Mouse (Mus musculus): ENCODE measurements around the gene Olfr1306.

The Olfr1306 gene

DNA sequence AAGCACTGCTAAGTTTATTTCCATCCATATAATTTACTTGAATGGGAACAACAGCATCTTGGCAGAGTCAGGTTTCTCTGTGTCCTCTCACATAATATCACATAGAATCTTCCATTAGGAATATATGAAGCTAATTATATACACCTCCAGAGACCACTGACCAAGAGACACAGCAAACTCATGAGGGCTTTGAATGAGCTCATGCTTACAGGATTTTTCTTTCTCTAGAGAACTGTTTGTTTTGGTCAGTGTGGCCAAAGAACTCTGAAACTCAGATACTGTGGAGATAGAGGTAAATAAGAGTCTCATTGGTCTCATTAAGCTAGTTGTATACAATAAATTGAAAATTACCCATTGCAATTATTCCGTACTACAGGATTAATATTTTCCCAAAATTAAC lies at the start of gene Olfr1306:
TSS of gene Olfr1306 (minus strand) at position 101 of the 400 bp plus-strand sequence.
- no peak for DNase-seq (ENCODE audit: low spot score)

DNA sequence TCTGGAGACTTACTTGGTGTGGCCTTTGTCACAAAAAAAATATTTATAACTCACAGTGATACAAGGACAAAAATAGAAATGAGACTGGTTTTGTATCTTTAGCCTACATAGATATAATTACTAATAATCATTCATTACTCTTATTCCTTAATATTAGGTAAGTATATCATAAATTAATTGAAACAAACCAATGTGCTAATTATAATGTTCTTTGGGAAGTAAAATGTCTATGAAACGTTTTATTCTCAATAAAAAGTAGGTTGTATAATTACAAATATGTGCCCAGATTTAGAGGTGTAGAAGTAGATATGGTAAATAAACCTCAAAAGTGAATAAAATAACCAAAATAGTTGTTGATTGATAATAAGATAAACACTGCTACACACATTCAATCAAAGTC lies 48.8 kb upstream of the Olfr1306 start, which contains the start of gene Olfr1308:
TSS of gene Olfr1308 (minus strand) at position 101 of the 400 bp plus-strand sequence.
- no peak for DNase-seq (ENCODE audit: low spot score)

DNA sequence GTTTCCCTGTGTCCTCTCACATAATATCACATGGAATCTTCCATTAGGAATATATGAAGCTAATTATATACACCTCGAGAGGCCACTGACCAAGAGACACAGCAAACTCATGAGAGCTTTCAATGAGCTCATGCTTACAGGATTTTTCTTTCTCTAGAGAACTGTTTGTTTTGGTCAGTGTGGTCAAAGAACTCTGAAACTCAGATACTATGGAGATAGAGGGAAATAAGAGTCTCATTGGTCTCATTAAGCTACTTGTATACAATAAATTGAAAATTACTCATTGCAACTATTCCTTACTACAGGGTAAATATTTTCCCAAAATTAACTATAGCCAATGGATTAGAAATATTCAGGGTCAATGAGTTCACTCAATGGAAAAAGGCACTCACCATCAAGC lies 33.3 kb upstream of the Olfr1306 start, which contains the start of gene Olfr1307:
TSS of gene Olfr1307 (minus strand) at position 101 of the 400 bp plus-strand sequence.
- no peak for DNase-seq (ENCODE audit: low spot score)

DNA sequence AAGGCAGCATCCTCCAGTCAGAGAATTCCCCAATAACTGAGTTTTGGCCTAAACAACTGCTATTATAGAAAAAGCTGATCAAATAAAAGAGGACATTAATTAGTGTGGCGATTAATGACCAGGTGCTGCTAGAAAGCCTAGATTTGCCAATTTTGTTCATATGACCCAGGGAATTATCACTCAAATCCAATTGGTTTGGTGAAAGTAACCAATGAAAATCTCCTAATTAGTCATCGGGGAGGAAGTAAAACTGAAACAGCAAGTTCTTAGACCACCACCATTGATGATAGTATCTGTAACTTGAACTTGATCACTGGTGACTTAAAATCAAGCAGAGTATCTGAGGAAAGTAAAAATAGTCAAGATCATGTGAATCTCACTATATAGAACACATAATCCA lies 39.0 kb downstream of the Olfr1306 start, which contains the start of gene Olfr1305:
TSS of gene Olfr1305 (minus strand) at position 101 of the 400 bp plus-strand sequence.
- no peak for DNase-seq (ENCODE audit: low spot score)
